Mouse (Mus musculus) thymus, postnatal 36 days (tissue): ENCODE results near the gene Gm35549.

Experiments used
- DNase-seq, 2 experiments: peaks; one replicate each; pipeline ENCODE4 v3.0.0; 2022; ENCODE audit warnings: mixed read lengths in 2 of 2

Gm35549 gene

DNA sequence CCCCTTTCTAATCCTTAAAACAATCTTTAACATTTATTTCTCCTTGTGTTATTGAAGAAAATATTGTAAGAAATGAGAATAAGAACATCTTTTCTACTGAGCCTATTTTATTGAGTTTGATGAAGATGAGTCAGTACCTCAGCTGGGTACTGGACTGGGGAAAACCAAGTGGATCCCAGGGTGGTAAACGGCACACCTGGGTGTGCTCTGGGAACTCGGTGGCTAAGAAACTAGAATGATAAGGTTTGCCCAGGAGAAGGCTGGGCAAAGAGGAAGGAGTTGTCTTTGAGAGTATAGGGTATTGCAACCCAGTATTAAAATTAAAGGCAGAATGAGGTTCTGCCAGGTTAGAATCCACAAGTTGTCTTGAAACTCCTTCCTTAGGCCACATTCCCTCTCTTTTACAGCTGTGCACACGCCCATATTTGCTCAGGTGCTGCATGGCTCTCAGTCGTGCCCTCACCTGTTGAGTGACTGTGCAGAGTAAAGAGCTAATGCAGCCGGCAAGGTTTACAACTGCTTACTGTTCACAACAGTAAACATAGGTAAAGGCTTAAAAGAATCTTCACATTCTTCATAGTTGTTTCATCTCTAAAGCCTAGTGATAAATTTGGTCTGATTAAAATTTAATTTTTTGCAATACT lies 20.3 kb downstream of the Gm35549 start:
- DNase-seq = no peak

DNA sequence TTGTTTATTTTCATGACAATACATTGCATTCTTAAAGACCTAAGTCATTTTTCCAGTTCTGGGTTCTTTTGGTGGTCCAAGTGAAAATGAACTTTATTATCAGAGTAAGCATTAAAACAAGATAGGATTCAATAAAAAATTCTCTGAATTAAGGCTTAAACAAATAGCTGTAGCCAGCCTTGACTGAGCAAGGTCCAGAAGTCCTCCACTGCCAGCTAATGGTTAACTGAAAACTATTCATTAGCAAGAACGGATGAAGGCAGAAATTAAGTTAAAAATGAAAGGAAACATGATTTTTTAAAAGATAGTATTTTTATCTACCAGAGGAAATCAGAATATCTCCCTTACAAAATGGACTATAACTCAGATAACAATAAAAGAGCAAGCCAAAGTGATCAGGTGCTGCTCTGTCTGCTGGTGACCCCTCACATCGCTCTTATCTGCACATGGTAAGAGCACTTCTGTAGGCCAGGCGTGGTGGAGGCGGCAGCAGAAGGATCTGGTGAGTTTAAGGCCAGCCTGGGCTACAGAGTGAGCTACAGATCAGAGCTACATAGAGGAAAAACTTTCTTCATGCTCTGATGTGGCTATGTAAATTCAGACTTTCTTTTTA lies 28.5 kb downstream of the Gm35549 start:
- no peak for DNase-seq

DNA sequence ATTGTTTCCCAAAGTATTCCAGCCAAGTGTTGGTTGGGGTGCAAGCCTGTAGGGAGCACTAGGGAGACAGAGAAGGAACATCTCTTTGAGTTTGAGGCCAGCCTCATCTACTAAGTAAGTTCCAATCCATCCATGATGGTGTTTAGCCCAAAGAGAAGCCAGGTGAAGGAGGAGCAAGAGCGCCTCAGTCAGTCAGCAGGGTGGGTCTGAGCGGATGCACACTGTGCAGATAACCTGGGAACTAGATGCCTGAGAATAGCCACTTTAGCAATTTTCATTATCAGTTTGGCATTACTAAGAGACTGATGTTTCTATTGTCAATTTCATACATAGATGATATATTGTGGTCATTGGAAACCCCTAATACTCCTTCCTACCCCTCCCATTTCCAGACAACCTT lies 29.1 kb downstream of the Gm35549 start:
- DNase-seq = no peak

DNA sequence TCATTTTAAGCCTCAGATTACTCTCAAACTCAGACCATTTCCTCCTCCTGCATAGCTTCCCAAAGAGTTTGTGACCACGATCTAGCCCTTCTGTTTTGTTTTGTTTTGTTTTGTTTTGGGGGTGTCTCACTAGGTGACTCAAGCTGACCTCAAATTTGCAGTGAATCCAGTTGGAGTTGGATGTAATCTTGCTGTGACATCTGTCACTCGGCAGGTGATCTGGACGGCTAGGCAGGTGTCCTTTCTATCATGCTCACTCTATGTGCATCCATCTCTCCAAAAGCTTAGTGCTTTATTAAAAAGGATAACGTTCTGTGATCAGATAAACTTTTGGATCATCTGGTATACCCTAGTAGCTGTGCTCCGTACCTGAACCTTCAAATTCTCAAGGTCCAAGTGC lies 31.4 kb downstream of the Gm35549 start:
- no peak for DNase-seq

DNA sequence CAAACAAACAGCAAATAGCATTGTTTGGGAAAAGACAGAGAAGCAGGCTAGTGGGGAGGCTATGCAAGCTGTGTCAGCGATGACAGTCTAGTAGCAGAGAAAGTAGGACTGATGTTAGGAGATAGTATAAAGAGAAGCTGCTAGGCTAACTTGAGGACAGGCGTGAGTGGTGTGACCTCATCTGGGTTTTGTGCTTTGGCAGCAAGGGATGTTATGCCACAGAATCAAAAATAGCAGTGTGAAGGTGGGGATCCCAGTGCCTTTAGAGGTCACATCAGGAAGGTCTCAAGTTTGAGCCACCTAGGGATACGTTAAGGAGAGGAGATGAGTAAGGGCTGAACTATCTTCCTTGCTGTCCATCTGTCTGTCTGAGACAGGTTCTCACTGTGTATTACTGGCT lies 33.6 kb downstream of the Gm35549 start:
- no peak for DNase-seq

DNA sequence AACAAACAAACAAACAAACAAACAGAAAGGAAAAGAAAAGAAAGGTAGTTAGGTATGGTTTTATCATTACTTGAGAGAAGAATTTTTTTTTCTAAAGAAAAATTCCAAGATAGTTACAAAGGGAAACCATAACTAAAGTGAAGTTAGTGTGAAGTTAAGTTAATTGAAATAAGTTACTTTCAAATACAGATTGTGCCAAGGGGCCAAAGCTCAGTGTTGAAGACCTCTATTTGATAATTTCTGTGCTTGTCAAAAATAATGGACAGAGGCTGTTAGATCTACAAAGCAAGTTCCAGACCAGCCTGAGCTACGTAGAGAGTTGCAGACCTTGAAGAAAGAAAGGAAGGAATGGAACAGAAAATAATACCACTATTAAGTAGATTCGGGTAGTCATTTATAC lies 36.6 kb downstream of the Gm35549 start:
- DNase-seq = no peak

DNA sequence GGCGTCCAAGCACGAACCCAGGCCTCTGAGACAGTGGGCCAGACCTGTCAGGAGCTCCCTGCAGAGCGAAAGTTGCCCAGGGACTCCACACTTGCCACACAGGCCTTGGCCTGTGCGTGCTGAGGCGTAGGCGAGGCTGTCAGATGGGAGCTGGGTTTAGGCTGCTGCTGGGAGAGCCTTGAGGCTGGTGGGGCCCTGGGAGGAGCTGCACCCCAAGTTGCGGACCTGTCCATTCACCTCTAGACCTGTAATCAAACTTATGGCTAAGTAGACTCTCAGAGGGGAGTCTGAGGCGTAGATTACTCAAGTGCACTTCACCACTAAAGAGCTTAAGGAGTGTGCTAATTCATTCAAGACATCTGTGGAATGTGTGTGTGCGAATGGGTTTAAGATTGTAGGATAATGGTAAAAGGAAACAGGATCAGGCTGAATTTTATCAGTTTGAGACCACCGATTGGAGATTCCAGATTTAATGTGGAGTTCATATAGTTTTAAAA lies 37.9 kb downstream of the Gm35549 start:
- DNase-seq = no peak

DNA sequence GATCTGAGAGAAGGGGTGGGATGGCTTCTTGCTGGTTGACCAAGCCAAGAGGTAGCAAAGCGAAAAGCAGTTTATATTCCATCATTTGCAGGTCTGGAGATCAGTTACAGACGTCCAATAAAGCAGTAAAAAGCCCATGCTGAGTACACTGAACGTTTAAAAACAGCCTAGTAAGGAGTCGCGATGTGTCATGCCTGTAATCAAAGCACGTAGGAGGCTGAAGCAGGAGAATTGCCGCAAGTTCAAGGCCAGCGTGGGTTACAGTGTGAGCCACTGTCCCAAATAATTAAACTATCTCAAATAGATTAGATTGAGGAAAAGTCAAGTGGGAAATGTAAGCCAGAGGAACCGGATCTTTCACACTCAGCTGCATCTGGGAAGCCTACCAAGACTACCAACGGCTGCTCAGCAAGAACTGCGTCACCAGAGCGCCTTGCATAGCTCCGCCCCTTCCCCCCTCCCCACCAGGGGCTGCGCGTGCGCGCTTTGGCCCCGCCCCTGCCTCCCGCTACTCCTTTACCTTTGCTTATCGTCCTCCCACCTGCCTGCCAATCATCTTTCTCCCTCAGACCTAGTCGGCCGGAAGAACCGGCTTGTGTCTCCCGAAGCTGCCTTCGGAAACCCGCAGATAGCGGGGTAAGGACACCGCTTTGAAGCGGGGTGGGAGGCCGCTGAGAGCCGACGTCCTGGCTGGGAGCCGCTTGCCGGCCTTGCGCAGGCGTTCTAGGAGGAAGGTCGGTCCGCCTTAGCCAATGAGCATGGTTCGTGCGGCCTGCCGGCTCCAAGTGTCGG lies 38.6 kb downstream of the Gm35549 start, which contains the start of gene Tcaim:
Gene Tcaim (plus strand): TSS at position 487 of the 792 bp plus-strand sequence.
- peak; percentile 93 to 94 for DNase-seq

DNA sequence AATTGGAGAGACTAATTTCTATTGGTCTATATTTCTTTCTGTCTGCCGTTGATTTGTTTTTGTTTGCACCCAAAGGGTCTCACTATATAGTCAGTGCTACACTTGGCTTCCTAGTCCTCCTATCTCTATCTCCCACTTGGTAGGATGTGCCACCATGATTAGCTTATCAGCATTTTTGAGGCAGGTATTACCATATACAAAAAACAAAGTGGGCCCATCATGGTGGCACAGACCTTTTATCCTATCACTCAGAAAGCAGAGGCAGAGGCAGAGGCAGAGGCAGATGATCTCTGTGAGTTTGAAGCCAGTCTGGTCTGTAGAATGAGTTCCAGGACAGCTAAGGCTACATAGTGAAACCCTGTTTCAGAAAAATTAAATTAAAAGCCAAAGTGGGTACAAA lies 57.3 kb downstream of the Gm35549 start:
- DNase-seq = no peak

DNA sequence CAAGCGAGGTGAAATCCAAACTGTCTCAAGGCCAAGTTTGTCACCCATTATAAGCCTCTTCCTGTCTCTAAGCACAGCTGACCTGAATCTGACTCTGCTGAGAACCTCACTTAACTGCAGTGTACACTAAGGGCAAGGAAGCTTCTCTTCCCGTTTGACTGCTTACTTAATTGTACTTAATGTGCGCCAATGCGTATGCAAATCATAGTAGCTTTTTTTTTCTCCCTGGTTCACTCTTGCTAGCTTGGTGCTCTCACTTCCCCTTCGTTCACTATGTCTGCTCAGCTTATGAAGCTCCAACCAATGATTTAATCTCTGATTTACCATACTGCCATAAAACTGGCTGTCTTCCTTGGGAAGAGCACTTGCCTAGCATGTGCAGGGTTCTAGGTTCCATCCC lies 58.6 kb downstream of the Gm35549 start:
- DNase-seq = no peak
